Mouse (Mus musculus) Muller cell, postnatal 12 days (primary cell): ENCODE data around the gene Adamts17.

Source experiments
- DNase-seq: peaks from one replicate; pipeline ENCODE4 v3.0.0-alpha.2; 2015; ENCODE audit errors: inconsistent ontology term

The Adamts17 gene

DNA sequence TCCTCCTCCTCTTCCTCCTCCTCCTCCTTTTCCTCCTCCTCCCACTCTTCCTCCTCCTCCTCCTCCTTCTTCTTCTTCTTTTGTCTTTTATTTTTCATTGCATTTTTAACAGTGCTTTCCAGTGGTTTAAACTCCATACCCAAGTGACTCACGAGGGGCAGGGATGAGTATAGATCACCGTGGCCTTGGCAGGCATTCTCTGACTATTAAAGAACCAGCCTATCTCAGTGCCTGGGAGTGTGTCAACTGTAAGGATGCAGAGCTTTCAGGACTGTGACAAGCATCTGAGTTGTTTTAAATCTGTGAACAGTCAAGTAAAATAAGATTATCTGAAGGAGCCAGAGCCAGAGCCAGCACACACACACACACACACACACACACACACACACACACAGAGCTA, 130.7 kb downstream of the Adamts17 start:
- DNase-seq = no peak

DNA sequence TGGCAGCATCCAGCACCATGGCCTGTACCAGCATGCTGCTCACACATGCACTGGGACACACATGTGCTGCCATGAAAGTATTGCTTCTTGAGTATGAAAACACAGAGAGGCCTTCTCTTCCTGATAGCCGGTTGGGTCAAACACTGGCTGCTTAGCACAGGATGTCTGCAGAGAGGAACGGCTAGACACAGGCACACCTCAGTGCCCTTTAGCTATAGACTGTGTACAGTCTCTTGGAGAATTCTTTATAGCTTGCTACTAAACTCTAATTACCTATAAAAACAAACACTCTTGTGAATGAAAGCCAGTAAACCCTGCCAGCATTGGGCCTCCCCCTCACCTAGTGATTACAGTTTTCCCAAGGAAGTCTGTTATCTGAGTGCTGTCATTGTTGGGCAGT, 131.4 kb downstream of the Adamts17 start:
- no peak for DNase-seq

DNA sequence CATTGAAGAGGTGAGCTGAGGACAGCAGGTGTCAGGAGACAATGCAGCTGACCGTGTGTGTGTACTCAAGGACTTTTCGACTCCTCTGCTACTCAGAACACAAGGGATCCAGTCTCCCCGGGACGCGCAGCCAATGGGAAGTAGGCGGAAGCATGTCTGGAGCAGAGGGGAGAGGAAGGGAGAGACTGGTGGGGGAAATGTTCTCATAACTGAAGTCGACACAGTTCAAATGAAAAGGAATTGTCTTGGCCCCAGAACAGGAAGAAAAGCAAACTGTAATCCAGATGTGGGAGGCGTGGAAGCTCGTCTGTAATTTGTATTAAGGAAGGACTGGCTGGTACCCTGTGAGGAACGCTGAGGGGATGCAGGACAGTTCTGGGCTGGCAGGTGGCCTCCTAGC, 135.3 kb downstream of the Adamts17 start:
- no peak for DNase-seq

DNA sequence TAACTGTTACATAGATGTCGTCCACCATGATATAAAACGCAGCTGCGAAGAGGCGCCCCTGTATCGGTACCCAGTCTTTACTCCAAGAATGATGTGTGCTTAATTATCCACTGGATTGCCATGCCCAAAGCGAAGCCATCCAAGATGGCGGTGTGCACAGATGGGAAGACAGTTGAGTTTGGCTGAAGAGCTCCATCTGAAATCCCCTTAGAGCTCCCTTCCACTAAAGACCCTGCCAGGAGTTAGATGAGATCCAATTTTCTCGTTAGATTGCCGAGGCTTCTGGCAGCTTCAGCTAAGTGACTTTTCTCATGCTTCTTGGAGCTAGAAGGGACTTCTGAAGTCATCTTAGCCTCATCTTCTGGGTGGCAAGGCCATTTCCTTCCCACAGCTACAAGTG, 136.8 kb downstream of the Adamts17 start:
- DNase-seq = no peak

DNA sequence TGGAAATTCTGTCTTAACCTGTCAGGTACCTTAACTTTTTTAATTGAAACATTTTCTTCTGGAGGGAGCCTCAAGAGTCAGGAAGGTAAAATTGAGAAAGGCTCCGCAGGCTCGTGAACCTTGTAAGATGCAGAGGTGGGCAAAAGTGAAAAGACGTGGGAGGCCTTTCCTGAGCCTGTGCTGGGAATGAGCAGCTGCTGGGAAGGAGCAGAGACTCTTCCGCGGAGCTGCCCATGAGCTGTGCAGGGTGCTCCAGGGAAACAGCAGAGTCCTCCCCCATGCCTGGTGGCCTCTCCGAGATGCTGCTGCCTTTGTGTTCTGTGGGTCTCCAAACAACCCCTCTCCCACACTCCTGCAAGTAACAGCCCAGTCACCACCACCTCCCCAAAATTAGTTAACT, 142.1 kb downstream of the Adamts17 start:
- DNase-seq = no peak

DNA sequence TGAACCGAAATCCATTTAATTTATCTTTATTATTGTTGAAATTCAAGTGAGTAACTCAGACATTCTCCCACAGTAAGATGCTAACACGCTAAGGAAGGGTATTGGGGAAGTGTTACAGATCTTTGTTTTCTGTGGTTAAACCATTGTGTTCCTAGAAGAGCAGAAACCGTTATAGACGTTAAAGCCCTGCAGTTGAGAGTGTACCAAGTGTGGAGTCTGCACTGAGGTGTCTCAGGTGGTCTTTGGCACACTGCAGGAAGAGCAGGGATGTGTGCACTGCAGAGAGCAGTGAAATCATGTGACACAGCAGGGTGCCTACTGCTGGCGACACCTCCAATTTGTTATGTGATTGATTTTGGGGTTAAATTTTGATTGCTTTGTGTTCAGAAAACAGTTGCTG, 142.5 kb downstream of the Adamts17 start:
- DNase-seq = no peak

DNA sequence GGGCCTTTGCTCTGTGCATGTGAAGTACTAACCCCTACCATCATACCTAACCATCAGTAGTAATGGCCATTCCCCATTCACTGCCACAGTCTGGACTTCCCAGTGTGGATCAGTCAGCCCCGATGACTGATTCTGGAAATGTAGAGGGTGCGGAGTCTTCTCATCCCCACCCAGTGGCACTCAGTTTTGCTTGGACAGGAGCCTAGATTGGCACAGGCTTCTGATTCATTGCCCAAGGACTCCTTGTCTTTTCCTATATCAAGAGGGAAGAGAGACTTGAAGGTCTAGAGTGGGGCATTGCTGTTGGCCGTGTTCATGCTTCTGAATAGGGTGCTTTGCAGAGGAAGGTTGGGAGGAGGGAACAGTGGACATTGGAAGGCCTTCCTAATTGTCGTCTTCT, 148.1 kb downstream of the Adamts17 start:
- DNase-seq = no peak

DNA sequence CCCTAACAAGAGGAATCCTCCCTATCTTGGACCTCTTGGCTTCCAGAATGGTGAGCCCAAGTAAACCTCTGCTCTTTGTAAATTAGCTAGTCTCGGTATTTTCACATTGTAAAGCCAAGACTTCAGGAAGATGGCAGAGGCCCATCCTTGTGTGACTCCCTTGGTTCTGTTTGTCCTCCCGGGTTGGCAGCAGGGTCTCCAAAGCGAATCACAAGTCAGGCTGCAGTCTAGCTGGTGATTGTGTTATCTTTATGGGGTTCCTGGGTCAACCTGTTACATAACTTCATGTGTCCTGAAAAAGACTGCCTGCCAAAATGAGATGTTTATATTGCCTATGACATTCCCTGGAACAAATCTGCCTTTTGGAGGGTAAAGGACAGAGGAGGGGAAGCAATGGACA, 148.9 kb downstream of the Adamts17 start:
- DNase-seq = no peak

DNA sequence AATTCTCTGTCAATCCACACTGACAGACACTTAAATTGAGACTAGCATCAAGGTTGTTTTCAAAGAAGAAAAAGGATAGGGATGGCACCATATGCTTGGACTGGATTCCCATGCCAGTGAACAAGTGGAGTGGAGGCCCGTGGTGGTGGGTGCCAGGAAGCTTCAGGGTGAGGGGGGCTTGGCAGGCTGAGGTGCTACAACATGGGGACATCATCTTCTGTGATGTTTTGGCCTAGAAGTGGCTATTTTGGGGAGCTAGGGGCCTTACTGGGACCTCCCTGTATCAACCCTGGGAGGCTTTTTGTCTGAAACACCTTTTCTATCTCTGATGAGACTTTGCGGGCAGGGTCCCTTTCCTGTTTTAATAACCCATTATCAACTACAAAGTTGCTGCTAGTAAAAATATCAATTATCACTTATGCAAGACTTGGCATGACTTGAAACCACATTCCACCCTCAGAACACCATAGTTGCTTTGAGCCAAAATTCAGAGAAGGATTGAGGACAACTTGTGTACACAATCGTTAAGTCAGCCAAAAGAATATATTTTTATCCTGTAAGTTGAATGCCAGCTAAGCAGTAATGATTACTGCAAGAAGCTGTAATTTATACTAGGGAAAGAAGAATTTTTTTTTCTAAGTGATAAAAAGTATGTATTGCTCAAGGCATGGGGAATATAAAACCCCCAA, 150.0 kb downstream of the Adamts17 start:
- DNase-seq = no peak

DNA sequence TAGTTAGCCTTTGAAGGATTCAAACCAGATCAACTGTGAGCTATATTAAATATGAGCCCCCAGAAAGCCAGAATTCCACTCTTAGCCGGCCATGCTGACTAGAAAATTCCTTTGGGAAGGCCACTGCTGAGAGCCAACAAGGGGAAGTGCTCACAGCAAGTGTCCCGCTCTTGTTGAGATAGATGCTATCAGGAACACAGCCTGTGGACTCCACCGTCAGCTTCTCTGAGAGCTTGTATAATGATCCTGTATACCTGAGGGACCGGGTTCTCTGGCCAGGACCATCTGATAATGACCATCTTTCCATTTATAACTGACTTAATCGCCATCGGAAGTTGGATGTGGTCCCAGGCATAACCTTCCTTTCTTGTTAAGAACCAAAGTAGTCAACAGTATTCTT, 159.3 kb downstream of the Adamts17 start:
- DNase-seq = no peak

DNA sequence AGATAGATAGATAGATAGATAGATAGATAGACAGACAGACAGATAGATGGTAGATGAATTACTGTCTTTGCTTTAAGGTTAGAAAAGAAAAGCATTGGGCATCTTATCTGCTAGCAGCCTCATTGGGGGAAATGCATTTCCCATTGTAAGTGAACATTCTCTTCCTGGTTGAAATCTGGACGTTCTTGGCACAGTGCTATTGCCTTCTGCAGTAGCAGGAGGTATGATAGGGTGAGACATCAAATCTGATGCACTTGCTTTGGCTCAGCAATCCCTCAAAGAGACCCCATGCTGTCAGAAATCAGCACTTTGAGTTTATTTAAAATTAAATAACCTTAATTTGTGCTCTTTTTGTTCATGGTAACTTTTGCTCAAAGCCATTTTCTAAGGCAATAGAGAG, 164.1 kb downstream of the Adamts17 start:
- no peak for DNase-seq

DNA sequence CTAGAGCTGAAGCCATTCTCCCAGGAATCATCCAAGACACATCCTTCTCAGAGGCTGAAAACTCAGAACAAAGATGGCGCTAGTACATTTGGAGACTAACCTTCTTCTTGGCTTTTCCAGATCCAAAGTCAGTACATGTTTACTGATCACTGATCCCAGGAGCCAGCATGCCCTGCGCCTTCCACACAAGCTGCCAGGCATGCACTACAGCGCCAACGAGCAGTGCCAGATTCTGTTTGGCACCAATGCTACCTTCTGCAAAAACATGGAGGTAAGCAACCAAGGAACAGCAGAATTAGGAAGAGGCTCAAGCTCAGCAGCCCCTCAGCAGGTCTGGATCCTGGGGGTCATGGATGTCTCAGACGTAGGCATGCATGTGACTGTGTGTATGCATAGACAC, 164.7 kb downstream of the Adamts17 start:
- DNase-seq = no peak

DNA sequence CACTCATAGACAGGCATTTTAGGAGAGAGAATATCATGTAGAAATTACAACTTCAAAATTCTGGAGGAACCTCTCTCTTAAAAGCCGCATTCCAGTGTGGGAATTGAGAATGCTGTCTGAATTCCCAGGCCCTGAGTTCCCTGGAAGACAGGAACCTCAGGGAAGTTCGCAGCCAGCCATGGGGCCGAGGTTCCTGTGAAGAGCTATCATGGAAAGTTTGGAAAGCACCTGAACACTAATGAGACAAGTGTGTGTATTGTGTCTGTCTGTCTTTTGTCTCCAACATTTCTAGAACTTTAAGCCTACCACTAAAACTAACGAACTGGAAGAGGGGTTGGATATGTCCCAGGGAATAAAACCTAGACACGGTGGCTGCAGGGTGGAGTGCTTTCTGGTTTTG, 170.3 kb downstream of the Adamts17 start:
- peak; percentile 52 for DNase-seq

DNA sequence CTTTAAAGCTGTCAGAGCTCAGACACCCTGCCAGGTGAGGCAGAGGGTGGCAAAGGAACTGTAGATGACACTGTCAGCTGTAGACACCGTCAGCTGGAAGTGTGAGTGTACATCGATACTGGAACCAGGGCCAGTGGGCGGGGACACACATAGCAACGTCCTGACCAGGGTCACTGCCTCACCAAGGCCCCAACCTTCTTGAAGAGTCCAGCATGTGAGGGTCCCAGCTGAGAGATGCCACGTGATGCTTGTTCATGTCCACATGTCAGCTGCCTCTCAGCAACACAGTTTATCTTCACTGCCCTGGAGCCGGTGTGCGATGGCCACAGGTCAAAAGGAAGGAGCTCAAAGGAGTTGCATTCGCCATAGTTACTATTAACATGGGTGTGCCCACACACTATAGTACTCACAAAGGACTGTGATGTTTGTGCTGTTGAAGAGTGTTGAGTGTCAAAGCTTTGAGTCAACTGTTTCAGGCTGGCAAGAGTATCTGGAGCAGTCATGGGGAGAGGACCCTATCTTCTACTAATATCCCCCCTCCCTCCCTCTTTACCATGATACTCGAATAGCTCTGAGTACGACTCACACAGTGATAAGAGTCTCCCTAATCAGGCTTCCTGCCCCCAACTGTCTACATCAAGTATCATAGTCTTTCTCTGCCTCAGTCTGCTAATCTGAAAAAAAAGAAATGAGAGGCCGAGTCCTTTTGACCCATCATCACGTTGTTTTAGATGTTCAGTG, 172.6 kb downstream of the Adamts17 start:
- no peak for DNase-seq

DNA sequence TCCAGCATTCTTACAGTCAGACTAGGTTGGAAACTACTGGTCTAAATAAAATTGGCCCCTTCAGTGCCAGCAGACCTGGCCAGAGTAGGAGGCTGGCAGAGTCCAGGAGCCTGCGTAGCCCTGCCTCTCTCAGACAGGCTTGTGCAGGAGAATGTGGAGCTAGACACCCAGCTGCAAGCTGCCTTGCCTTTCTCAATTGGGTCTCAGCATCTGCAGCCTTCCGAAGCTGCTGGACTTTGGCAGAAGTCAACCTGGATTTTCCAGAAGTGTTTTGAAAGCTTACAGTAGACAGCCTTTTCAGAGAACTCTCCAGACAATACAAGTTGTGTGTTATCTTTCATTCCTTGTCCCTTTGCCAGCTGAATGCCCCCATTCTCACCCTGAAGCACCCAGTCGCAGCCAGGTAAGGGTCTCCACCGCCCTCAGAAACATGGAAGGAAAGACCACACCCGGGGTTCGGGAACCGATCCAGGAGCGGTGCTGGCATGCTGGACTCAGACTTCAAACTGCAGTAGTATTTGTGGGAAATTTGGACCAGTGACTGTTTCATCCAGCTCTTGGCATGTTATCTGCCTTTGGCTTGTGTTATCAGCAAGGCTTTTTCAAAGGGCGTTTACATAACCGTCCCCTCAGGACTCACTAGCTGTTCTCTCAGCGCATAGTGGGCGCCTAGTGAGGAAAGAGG, 173.8 kb downstream of the Adamts17 start:
- DNase-seq = no peak

DNA sequence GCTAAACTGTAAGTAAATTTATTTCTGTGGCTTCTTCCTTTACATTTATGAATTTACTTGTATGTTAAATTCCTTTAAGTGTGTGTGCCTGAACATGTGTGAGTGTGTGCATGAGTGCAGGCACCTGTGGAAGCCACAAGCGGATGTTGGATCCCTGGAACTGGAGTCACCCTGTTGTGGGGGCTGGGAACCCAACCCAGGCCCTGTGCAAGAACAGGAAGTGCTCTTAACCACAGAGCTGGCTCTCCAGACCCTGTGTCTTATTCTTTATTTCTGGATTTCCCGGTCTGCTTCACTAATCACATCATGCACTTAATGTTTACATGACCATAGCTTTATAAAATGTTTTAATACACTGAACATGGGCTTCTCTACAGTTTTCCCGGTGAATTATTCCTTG, 180.4 kb downstream of the Adamts17 start:
- DNase-seq = no peak

DNA sequence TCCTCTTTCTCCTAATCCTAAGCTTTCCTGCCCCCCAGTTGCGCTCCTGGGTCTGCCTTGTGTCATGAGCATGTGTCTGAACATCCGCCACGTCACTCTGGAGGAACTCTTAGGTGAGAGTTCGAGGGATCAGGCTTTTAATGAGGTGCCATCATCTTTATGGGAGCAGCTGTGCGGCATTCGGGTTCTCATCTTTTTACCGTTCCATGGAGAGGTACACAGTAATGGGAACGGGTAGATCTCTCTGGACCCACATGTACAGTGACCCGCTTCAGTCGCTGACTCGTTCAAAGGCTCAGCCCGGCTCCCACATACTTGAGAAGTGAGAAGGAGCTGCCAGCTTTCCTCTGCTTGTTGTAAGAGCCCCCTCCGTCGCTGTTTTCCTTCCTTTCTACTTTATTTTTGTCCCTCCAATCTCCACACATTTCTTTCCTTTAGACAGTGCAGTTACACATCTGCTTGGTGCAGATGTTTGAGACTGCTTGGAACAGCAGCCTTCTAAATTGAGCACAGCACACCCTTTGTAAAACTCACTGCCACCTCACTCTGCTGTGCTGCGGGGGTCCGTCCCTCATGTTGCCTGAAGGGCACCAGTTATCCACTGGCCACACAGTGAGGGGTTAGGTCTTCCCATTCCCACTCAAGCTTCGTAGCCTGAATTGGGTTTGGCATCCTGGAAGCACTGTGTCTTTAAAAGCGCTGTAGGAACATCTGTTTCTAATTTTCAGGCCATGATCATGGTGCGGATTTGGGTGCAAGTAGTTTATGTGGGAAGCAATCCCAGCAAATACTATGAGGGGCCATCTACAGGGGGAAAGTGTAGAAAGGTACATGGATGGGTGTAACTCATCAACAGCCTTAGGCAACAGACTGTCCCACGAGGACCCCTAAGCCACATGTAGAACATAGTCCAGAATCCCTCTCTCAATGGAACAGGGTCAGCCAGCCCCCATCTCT, 186.9 kb downstream of the Adamts17 start:
- no peak for DNase-seq

DNA sequence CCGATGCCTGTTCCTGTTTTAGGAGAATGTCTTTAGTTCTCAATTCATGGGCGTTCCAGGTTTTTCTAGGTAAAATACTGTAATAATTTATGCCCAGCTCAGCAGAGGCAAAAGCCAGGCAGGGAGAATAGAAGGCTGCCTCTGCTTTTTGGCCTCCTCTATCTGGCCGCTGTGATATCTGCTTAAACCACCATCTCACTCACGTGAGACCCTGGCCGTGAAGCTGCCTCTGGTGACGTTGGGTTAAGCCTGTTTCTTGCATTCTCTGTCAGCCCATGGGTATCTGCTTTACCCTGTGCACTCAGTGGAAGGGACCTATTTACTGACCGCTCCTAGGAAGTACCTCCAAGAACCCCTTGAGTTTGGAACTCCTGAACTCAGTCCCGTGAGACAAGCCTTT, 187.7 kb downstream of the Adamts17 start:
- DNase-seq = no peak

DNA sequence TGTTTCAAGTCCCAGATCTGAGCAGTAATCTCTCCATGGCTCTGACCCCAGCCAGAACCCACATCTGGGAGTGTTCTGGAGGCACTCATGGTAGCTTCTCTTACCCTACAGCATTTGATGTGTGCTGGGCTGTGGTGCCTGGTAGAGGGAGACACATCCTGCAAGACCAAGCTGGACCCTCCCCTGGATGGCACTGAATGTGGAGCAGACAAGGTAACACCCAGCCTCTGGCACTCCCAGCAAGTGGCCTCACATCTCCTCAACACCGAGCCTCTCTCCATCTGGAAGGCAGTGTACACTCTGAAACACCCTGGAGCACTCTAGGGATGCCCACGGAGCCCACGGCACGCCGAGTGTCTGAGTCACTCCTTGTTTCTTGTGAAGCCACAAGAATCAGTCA, 188.2 kb downstream of the Adamts17 start:
- DNase-seq = no peak

DNA sequence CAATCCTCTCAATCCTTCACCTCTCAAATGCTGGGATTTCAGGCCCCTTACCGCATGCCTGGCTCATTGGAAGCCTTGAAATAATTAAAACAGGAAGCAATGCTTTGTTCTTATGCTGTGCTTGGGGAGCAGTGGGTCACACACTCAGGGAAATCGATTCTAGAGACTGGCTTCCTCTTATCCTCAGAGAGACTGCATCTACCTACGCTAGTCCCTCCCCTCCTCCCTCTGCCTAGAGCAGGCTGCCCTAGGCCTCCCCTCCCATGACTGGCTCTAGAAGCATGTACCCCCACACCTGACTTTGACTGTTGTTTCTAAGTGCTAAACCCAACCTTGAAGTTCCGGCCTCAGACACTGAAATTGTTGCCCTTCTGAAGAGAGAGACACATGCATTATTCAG, 189.4 kb downstream of the Adamts17 start:
- no peak for DNase-seq

DNA sequence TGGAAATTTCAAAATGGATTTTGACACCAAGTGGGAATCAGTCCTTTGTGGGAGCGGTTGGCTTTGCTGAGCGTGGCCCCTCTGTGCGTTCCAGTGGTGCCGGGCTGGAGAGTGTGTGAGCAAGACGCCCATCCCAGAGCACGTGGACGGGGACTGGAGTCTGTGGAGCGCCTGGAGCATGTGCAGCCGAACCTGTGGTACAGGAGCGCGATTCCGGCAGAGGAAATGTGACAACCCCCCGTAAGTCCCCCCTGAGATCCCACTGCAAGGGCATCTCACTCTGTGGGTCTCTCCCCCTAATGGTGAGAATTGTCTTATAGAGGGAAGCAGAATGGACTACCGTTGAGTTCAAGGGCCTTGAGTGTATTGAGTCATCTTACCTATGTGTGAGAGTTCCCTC, 189.9 kb downstream of the Adamts17 start:
- no peak for DNase-seq

DNA sequence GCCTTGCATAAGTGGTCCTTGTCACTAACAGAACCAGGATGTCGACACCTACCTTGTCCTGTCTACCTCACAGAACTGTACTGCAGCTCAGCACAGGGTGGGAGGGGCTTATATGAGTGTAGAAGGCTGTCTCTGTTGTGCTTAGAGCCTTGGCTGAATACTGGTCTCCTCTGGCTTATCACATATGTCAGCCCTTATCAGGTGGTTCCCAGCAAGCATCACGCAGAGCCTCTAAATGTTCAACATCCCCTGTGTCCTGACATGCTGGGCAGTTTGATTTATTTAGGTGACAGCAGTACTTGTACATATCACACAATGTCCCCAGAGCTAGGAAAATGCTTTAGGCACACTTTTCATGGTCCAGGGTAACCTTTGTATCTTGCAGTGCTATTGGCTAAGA, 191.7 kb downstream of the Adamts17 start:
- no peak for DNase-seq
